Mouse (Mus musculus) ES-E14 (cell line): ENCODE measurements at regions not wholly inside any gene's neighbourhood (a gene's known extent, or its start where the extent isn't known, plus 50 kb on each side); places are given as distances from the start of the nearest gene placed in this dataset.

ENCODE experiments used
- HCFC1 ChIP-seq: IDR thresholded peaks from 2 replicates; pipeline ENCODE4 v1.6.1; 2012; ENCODE audit warnings: low read length, inconsistent platforms, borderline replicate concordance; ENCODE audit not compliant: insufficient read depth
- ZNF384 ChIP-seq: IDR thresholded peaks from 2 replicates; pipeline ENCODE4 v1.6.1; 2012; ENCODE audit warnings: low read depth, low read length, inconsistent platforms

GRCm38 (mm10) chr9:30662456-30662855 lies 235.5 kb downstream of the Snx19 start:
- TF ChIP-seq HCFC1 (no peak), ZNF384 (no peak)
